Mouse (Mus musculus): ENCODE data around the gene 1700015F17Rik. TPM values are rescaled to one million over a fixed set of nuclear protein-coding genes. Genes with fewer than 3 reads are reported as not detected.

Gene 1700015F17Rik
- polyA plus RNA-seq, 1 experiment from 2014 or later, result not detected

- Histone ChIP-seq H3K9me3 (replicated peaks; ENCODE audit: control insufficient read depth, low read length) (no peaks in the 10 kb centered on the region), H3K4me1 (ENCODE audit: control insufficient read depth, insufficient read depth, low read length) (no peaks in the 10 kb centered on the region), H3K27me3 (ENCODE audit: control insufficient read depth, insufficient read depth, low read length) (no peaks in the 10 kb centered on the region), H3K4me2 (ENCODE audit: low read depth, low read length) (no peak overlapping the region), H3K4me3 (ENCODE audit: low read depth, low read length) (no peak overlapping the region), H3K27ac (replicated peaks; ENCODE audit: low read depth, low read length) (no peak overlapping the region), H3K36me3 (replicated peaks; ENCODE audit: control insufficient read depth, insufficient read depth, low read depth, low read length) (no peaks in the 10 kb centered on the region), H3K9ac (replicated peaks; ENCODE audit: low read length) (no peak overlapping the region)
- 89% methylated on average over 13 of the region's 13 CpGs for WGBS
- DNase-seq (ENCODE audit: low spot score), result no peak
- no peak for ATAC-seq (replicated peaks; ENCODE audit: insufficient number of reproducible peaks, low FRiP score, low TSS enrichment, low read depth)
Observed at GRCm38 (mm10) chr5:5504456-5504855, 25.5 kb upstream of the 1700015F17Rik start.

GRCm38 (mm10) chr5:5503381-5503780, 24.4 kb upstream of the 1700015F17Rik start:
- WGBS, result 89% methylated on average over 4 of the region's 4 CpGs
- H3K27ac ChIP-seq (replicated peaks; ENCODE audit: low read depth, low read length), result no peak overlapping the region
- H3K4me1 ChIP-seq (ENCODE audit: control insufficient read depth, insufficient read depth, low read length), result no peaks in the 10 kb centered on the region
- no peaks in the 10 kb centered on the region for H3K36me3 ChIP-seq (replicated peaks; ENCODE audit: control insufficient read depth, insufficient read depth, low read depth, low read length)
- no peaks in the 10 kb centered on the region for H3K9me3 ChIP-seq (replicated peaks; ENCODE audit: control insufficient read depth, low read length)
- H3K9ac ChIP-seq (replicated peaks; ENCODE audit: low read length), result no peak overlapping the region
- DNase-seq (ENCODE audit: low spot score) (no peak), ATAC-seq (replicated peaks; ENCODE audit: insufficient number of reproducible peaks, low FRiP score, low TSS enrichment, low read depth) (no peak)
- H3K27me3 ChIP-seq (ENCODE audit: control insufficient read depth, insufficient read depth, low read length), result no peaks in the 10 kb centered on the region
- no peak overlapping the region for H3K4me2 ChIP-seq (ENCODE audit: low read depth, low read length)
- no peak overlapping the region for H3K4me3 ChIP-seq (ENCODE audit: low read depth, low read length)

- Histone ChIP-seq H3K4me1 (ENCODE audit: control insufficient read depth, insufficient read depth, low read length) (no peaks in the 10 kb centered on the region), H3K36me3 (replicated peaks; ENCODE audit: control insufficient read depth, insufficient read depth, low read depth, low read length) (no peaks in the 10 kb centered on the region), H3K9ac (replicated peaks; ENCODE audit: low read length) (no peak overlapping the region), H3K27me3 (ENCODE audit: control insufficient read depth, insufficient read depth, low read length) (no peaks in the 10 kb centered on the region), H3K4me3 (ENCODE audit: low read depth, low read length) (no peak overlapping the region), H3K4me2 (ENCODE audit: low read depth, low read length) (no peak overlapping the region), H3K9me3 (replicated peaks; ENCODE audit: control insufficient read depth, low read length) (no peaks in the 10 kb centered on the region), H3K27ac (replicated peaks; ENCODE audit: low read depth, low read length) (no peak overlapping the region)
- no peak for ATAC-seq (replicated peaks; ENCODE audit: insufficient number of reproducible peaks, low FRiP score, low TSS enrichment, low read depth)
- WGBS, result 85% methylated on average over 2 of the region's 2 CpGs
- DNase-seq (ENCODE audit: low spot score), result no peak
Observed at GRCm38 (mm10) chr5:5501583-5501982, 22.6 kb upstream of the 1700015F17Rik start.

- no peaks in the 10 kb centered on the region for H3K27me3 ChIP-seq (ENCODE audit: control insufficient read depth, insufficient read depth, low read length)
- no peaks in the 10 kb centered on the region for H3K9me3 ChIP-seq (replicated peaks; ENCODE audit: control insufficient read depth, low read length)
- DNase-seq (ENCODE audit: low spot score) (no peak), ATAC-seq (replicated peaks; ENCODE audit: insufficient number of reproducible peaks, low FRiP score, low TSS enrichment, low read depth) (no peak)
- WGBS, result 67% methylated on average over 3 of the region's 3 CpGs
- no peak overlapping the region for H3K27ac ChIP-seq (replicated peaks; ENCODE audit: low read depth, low read length)
- H3K4me2 ChIP-seq (ENCODE audit: low read depth, low read length), result no peak overlapping the region
- no peaks in the 10 kb centered on the region for H3K36me3 ChIP-seq (replicated peaks; ENCODE audit: control insufficient read depth, insufficient read depth, low read depth, low read length)
- H3K4me3 ChIP-seq (ENCODE audit: low read depth, low read length), result no peak overlapping the region
- no peak overlapping the region for H3K9ac ChIP-seq (replicated peaks; ENCODE audit: low read length)
- H3K4me1 ChIP-seq (ENCODE audit: control insufficient read depth, insufficient read depth, low read length), result no peaks in the 10 kb centered on the region
Observed at GRCm38 (mm10) chr5:5496393-5496792, 17.4 kb upstream of the 1700015F17Rik start.

GRCm38 (mm10) chr5:5495042-5495441, 16.1 kb upstream of the 1700015F17Rik start:
- Histone ChIP-seq H3K4me1 (ENCODE audit: control insufficient read depth, insufficient read depth, low read length) (no peaks in the 10 kb centered on the region), H3K9ac (replicated peaks; ENCODE audit: low read length) (no peak overlapping the region), H3K27me3 (ENCODE audit: control insufficient read depth, insufficient read depth, low read length) (no peaks in the 10 kb centered on the region), H3K4me3 (ENCODE audit: low read depth, low read length) (no peak overlapping the region), H3K27ac (replicated peaks; ENCODE audit: low read depth, low read length) (no peak overlapping the region), H3K9me3 (replicated peaks; ENCODE audit: control insufficient read depth, low read length) (no peaks in the 10 kb centered on the region), H3K4me2 (ENCODE audit: low read depth, low read length) (no peak overlapping the region), H3K36me3 (replicated peaks; ENCODE audit: control insufficient read depth, insufficient read depth, low read depth, low read length) (no peaks in the 10 kb centered on the region)
- WGBS, result 88% methylated on average over 4 of the region's 4 CpGs
- DNase-seq (ENCODE audit: low spot score), result no peak
- peak; percentile 48; the same call in 1 of the 2 replicates for ATAC-seq (replicated peaks; ENCODE audit: insufficient number of reproducible peaks, low FRiP score, low TSS enrichment, low read depth)

- 42% methylated on average over 16 of the region's 16 CpGs for WGBS
- DNase-seq (ENCODE audit: low spot score) (peak; percentile 70), ATAC-seq (replicated peaks; ENCODE audit: insufficient number of reproducible peaks, low FRiP score, low TSS enrichment, low read depth) (peak; percentile 65; the same call in 1 of the 2 replicates)
Observed at GRCm38 (mm10) chr5:5494269-5495005, 15.5 kb upstream of the 1700015F17Rik start.

GRCm38 (mm10) chr5:5492163-5492562, 13.2 kb upstream of the 1700015F17Rik start:
- WGBS, result 91% methylated on average over 4 of the region's 4 CpGs
- H3K27ac ChIP-seq (replicated peaks; ENCODE audit: low read depth, low read length), result no peak overlapping the region

More at GRCm38 (mm10) chr5:5494269-5495005, 15.5 kb upstream of the 1700015F17Rik start:
- Histone ChIP-seq H3K4me2 (ENCODE audit: low read depth, low read length) (no peak overlapping the region), H3K4me1 (ENCODE audit: control insufficient read depth, insufficient read depth, low read length) (no peaks in the 10 kb centered on the region), H3K27ac (replicated peaks; ENCODE audit: low read depth, low read length) (no peak overlapping the region), H3K9ac (replicated peaks; ENCODE audit: low read length) (no peak overlapping the region), H3K4me3 (ENCODE audit: low read depth, low read length) (no peak overlapping the region), H3K9me3 (replicated peaks; ENCODE audit: control insufficient read depth, low read length) (no peaks in the 10 kb centered on the region), H3K36me3 (replicated peaks; ENCODE audit: control insufficient read depth, insufficient read depth, low read depth, low read length) (no peaks in the 10 kb centered on the region), H3K27me3 (ENCODE audit: control insufficient read depth, insufficient read depth, low read length) (no peaks in the 10 kb centered on the region)

GRCm38 (mm10) chr5:5486071-5486470, 7.1 kb upstream of the 1700015F17Rik start:
- DNase-seq (ENCODE audit: low spot score), result no peak
- no peak overlapping the region for H3K9ac ChIP-seq (replicated peaks; ENCODE audit: low read length)
- no peaks in the 10 kb centered on the region for H3K36me3 ChIP-seq (replicated peaks; ENCODE audit: control insufficient read depth, insufficient read depth, low read depth, low read length)
- no peaks in the 10 kb centered on the region for H3K9me3 ChIP-seq (replicated peaks; ENCODE audit: control insufficient read depth, low read length)
- H3K27me3 ChIP-seq (ENCODE audit: control insufficient read depth, insufficient read depth, low read length), result no peaks in the 10 kb centered on the region
- no peak overlapping the region for H3K27ac ChIP-seq (replicated peaks; ENCODE audit: low read depth, low read length)
- no peak for ATAC-seq (replicated peaks; ENCODE audit: insufficient number of reproducible peaks, low FRiP score, low TSS enrichment, low read depth)
- H3K4me3 ChIP-seq (ENCODE audit: low read depth, low read length), result no peak overlapping the region
- no peak overlapping the region for H3K4me2 ChIP-seq (ENCODE audit: low read depth, low read length)
- 38% methylated on average over 3 of the region's 3 CpGs for WGBS
- no peaks in the 10 kb centered on the region for H3K4me1 ChIP-seq (ENCODE audit: control insufficient read depth, insufficient read depth, low read length)

More at GRCm38 (mm10) chr5:5492163-5492562, 13.2 kb upstream of the 1700015F17Rik start:
- DNase-seq (ENCODE audit: low spot score) (no peak), ATAC-seq (replicated peaks; ENCODE audit: insufficient number of reproducible peaks, low FRiP score, low TSS enrichment, low read depth) (no peak)
- no peaks in the 10 kb centered on the region for H3K36me3 ChIP-seq (replicated peaks; ENCODE audit: control insufficient read depth, insufficient read depth, low read depth, low read length)
- no peaks in the 10 kb centered on the region for H3K27me3 ChIP-seq (ENCODE audit: control insufficient read depth, insufficient read depth, low read length)
- no peak overlapping the region for H3K4me2 ChIP-seq (ENCODE audit: low read depth, low read length)
- H3K9me3 ChIP-seq (replicated peaks; ENCODE audit: control insufficient read depth, low read length), result no peaks in the 10 kb centered on the region
- no peaks in the 10 kb centered on the region for H3K4me1 ChIP-seq (ENCODE audit: control insufficient read depth, insufficient read depth, low read length)
- no peak overlapping the region for H3K9ac ChIP-seq (replicated peaks; ENCODE audit: low read length)
- no peak overlapping the region for H3K4me3 ChIP-seq (ENCODE audit: low read depth, low read length)

All from embryonic facial prominence, embryonic 11.5 days (tissue).